Mouse (Mus musculus) small intestine, adult 2 months (tissue): ENCODE results near the gene Cyp3a13.
A peak's percentile ranks its signal among the peaks of the same experiment; 100 is the strongest.

Experiments
- CTCF ChIP-seq: fragments of 200-500 bp; IDR thresholded peaks from 2 replicates; pipeline ENCODE4 v1.5.1; 2012; ENCODE audit warnings: low read depth, mild to moderate bottlenecking, control low read depth, inconsistent platforms, low read length, moderate library complexity, mixed read lengths; ENCODE audit not compliant: insufficient replicate concordance, insufficient read length; ENCODE audit errors: extremely low read depth
- POLR2A ChIP-seq: fragments of 200-500 bp; IDR thresholded peaks from 2 replicates; pipeline ENCODE4 v1.6.1; 2012; ENCODE audit warnings: low read depth, mild to moderate bottlenecking, control low read depth, inconsistent platforms, low read length, moderate library complexity

- TF ChIP-seq CTCF = peak; percentile 42; the same call in 1 of the 2 replicates
- no peak for TF ChIP-seq POLR2A
Measured at GRCm38 (mm10) chr5:137937238-137937637, 15.8 kb upstream of the Cyp3a13 start.
